Mouse (Mus musculus) retina, adult 2 months (tissue): ENCODE data around the gene Gm3402.
"Not testable (repeated sequence)": the region's sequence is repeated elsewhere in the genome, so short reads cannot be mapped to it uniquely, and the experiment has no call there.

Source experiments
- DNase-seq: peaks from one replicate; pipeline ENCODE4 v3.0.0-alpha.2; 2012; ENCODE audit warnings: low read depth, low spot score

Gm3402 gene

DNA sequence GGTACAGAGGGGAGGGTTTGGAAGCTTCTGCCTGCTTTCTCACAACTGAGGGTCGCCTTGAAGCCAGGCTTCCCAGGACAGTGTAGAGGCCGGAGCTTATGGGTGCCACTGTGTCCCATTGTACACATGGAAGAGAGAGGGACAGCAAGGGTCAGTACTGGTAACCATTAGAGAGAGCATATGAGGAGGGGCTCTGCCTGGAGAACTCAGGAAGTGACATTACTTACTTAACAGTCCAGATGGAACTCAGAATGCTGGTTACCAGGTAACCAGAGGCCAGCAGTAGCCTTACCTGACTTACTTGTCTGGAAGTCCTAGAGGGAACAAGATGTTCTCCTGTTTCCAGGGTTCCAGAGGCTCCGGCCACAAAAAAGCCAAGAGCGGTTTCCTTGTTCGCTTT, at the start of gene Gm3402:
Gene Gm3402 (plus strand): TSS at position 301 of the 400 bp plus-strand sequence.
- not testable (repeated sequence) for DNase-seq

DNA sequence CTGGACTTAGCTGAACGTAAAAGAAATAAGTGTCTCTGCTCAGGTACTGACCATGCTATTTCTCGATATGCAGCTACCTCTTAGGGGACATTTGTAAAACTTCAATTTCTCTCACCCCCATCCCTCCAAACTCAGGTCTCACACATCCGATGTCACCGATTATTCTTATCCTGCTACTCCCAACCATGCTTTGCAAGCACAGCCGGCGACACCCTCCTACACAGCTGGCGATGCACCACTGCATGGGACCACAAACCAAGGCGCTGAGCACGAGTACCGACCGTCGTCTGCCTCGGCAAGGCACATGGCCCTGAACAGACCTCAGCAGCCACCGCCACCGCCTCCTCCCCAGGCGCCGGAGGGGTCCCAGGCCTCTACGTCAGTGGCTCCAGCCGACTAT, 47.3 kb upstream of the Gm3402 start:
- DNase-seq = no peak

DNA sequence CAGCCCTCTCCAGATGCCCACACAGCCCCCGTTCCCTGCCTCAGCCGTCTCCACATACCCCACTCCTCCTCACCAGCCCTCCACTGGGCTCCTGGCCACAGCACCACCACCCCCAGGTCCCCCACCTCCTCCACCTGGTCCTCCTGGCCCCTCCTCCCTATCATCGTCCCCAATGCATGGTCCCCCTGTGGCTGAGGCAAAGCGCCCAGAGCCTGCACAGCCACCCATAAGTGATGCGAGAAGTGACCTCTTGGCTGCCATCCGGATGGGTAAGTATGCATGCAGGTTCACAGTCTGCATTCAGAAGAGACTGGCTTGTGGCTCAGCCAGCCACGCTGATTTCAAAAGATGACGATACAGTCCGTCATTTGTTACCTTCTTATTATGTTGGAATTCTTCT, 45.6 kb upstream of the Gm3402 start:
- no peak for DNase-seq

DNA sequence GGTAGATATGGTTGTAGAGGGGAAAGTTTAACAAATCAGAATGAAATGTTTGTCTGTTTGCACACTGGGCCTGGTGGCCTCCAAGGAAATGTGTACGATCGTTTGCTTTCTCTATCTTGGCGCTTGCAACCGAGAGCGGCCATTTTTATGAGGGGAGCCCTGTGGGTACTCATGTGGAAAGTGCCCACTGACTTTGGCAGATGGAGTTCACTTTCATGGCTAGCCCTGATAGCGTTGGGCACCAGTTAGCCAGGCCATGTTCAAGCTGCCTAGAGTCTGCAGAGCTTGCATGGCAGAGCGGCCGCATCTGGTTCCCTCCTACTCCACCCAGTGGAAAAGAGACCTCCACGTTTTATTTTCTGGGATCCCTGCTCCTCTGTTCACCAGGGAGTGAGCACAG, 43.1 kb upstream of the Gm3402 start:
- no peak for DNase-seq

DNA sequence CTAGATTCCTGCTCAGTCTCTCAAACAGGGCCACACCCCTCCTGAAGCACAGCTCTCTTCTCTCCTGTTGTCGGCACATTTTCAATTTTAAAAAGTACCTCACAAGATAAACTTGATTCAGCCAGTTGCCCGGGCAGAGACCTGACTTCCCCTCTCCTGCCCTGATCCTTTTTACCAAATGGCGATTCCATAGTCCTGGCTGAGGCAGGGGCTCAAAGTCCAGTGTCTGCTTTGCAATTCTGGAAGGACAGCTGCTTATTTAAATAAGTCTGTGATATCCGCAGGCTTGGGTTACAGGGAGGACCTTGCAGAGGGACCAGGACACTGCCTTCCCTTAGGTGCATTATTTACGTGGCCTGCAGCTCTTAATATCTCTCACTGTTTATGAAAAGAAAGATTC, 42.6 kb upstream of the Gm3402 start:
- DNase-seq = no peak

DNA sequence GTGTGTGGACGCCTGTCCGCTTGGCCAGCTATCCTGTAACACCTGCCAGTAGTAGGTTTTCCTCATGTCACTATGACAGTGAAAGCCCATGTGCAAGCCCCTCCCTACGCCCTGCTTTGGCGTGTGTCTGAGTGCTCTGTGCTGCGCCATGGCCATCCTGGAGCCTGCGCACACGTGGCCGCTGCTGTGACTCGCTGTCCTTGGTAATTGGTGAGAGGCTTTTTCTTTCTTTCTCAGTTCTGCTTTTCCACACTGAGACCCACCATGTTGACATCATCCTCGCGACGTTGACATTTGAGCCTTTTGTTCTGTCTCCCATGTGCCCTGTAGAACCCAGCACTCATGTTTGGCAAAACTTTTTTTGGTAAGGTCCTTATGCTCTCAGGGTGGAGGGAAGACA, 42.1 kb upstream of the Gm3402 start:
- DNase-seq = no peak

DNA sequence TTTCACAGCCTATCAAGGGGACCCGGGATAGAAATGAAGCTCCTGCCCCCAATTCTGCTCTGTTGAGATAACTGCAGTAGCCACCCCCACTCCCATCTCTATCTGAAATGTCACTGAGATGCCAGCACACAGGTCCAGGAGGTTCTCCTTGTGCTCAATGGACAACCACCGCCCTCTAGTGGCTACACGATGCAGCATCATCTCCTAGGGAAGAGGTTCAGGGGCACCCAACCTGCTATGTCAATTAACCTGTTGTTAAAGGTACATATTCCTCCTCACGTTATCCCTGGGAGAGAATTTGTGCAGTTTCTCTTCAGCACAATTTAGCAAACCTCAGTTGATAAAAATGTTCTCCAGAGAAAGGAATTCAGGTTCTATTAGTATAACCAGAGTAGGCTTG, 34.4 kb upstream of the Gm3402 start:
- not testable (repeated sequence) for DNase-seq

DNA sequence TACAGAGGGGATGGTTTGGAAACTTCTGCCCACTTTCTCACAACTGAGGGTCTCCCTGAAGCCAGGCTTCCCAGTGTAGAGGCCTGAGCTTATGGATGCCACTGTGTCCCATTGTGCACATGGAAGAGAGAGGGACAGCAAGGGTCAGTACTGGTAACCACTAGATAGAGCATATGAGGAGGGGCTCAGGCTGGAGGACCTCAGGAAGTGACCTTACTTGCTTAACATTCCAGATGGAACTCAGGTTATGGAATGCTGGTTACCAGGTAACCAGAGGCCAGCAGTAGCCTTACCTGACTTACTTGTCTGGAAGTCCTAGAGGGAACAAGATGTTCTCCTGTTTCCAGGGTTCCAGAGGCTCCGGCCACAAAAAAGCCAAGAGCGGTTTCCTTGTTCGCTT, 32.3 kb upstream of the Gm3402 start, which contains the start of gene Gm6408:
Gene Gm6408 (plus strand): TSS at position 301 of the 400 bp plus-strand sequence.
- DNase-seq = not testable (repeated sequence)

DNA sequence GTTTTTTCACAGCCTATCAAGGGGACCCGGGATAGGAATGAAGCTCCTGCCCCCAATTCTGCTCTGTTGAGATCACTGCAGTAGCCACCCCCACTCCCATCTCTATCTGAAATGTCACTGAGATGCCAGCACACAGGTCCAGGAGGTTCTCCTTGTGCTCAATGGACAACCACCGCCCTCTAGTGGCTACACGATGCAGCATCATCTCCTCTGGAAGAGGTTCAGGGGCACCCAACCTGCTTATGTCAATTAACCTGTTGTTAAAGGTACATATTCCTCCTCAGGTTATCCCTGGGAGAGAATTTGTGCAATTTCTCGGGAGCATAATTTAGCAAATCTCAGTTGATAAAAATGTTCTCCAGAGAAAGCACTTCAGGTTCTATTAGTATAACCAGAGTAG, 25.0 kb upstream of the Gm3402 start:
- DNase-seq = not testable (repeated sequence)

DNA sequence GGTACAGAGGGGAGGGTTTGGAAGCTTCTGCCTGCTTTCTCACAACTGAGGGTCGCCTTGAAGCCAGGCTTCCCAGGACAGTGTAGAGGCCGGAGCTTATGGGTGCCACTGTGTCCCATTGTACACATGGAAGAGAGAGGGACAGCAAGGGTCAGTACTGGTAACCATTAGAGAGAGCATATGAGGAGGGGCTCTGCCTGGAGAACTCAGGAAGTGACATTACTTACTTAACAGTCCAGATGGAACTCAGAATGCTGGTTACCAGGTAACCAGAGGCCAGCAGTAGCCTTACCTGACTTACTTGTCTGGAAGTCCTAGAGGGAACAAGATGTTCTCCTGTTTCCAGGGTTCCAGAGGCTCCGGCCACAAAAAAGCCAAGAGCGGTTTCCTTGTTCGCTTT, 22.9 kb upstream of the Gm3402 start, which contains the start of gene Gm6370:
Gene Gm6370 (plus strand): TSS at position 301 of the 400 bp plus-strand sequence.
- not testable (repeated sequence) for DNase-seq

DNA sequence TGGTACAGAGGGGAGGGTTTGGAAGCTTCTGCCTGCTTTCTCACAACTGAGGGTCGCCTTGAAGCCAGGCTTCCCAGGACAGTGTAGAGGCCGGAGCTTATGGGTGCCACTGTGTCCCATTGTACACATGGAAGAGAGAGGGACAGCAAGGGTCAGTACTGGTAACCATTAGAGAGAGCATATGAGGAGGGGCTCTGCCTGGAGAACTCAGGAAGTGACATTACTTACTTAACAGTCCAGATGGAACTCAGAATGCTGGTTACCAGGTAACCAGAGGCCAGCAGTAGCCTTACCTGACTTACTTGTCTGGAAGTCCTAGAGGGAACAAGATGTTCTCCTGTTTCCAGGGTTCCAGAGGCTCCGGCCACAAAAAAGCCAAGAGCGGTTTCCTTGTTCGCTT, 11.8 kb upstream of the Gm3402 start, which contains the start of gene 4930449I24Rik:
Gene 4930449I24Rik (plus strand): TSS at position 301 of the 400 bp plus-strand sequence.
- not testable (repeated sequence) for DNase-seq

DNA sequence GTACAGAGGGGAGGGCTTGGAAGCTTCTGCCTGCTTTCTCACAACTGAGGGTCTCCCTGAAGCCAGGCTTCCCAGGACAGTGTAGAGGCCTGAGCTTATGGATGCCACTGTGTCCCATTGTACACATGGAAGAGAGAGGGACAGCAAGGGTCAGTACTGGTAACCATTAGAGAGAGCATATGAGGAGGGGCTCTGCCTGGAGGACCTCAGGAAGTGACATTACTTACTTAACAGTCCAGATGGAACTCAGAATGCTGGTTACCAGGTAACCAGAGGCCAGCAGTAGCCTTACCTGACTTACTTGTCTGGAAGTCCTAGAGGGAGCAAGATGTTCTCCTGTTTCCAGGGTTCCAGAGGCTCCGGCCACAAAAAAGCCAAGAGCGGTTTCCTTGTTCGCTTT, 11.6 kb downstream of the Gm3402 start, which contains the start of gene Gm3404:
Gene Gm3404 (plus strand): TSS at position 301 of the 400 bp plus-strand sequence.
- DNase-seq = not testable (repeated sequence)

GRCm38 (mm10) chr5:146537347-146537746, 23.4 kb downstream of the Gm3402 start, which contains the start of gene Gm3409:
Gene Gm3409 (plus strand): TSS chr5:146537647.
- DNase-seq = not testable (repeated sequence)

GRCm38 (mm10) chr5:146555836-146556235, 41.9 kb downstream of the Gm3402 start, which contains the start of gene Gm3415:
Gene Gm3415 (plus strand): TSS chr5:146556136.
- not testable (repeated sequence) for DNase-seq

GRCm38 (mm10) chr5:146564259-146564658, 50.3 kb downstream of the Gm3402 start:
- no peak for DNase-seq
